Mouse (Mus musculus) hindbrain, postnatal 0 days (tissue): Measurements from ENCODE around the gene Fkbp5. TPM values are rescaled to one million over a fixed set of nuclear protein-coding genes. Genes with fewer than 3 reads are reported as not detected.

ENCODE experiments used
- ATAC-seq: fragments of 200-750 bp; cut with Nextera tagmentation; 2 replicates; pipeline ENCODE4 v1.8.0; 2017; ENCODE audit warnings: mild to moderate bottlenecking, moderate TSS enrichment, moderate library complexity
- DNase-seq: peaks from one replicate; pipeline ENCODE4 v3.0.0-alpha.2; 2015; ENCODE audit warnings: low spot score
- H3K27ac ChIP-seq: fragments of 300-500 bp; sonication (generic); 2 replicates; pipeline ENCODE4 v1.5.1; 2014; ENCODE audit warnings: mild to moderate bottlenecking
- H3K27me3 ChIP-seq: fragments of 300-500 bp; sonication (generic); 2 replicates; pipeline ENCODE4 v1.6.1; 2014; ENCODE audit warnings: low read length, mixed read lengths; ENCODE audit not compliant: insufficient read depth
- H3K36me3 ChIP-seq: fragments of 300-500 bp; sonication (generic); 2 replicates; pipeline ENCODE4 v1.6.1; 2014; ENCODE audit warnings: low read length, mixed read lengths; ENCODE audit not compliant: insufficient read depth
- H3K4me1 ChIP-seq: fragments of 300-500 bp; sonication (generic); 2 replicates; pipeline ENCODE4 v1.6.1; 2014; ENCODE audit warnings: antibody characterized with exemption, low read length, mixed read lengths; ENCODE audit not compliant: insufficient read depth
- H3K4me2 ChIP-seq: fragments of 300-500 bp; sonication (generic); 2 replicates; pipeline ENCODE4 v1.6.1; 2014; ENCODE audit warnings: low read depth, mild to moderate bottlenecking, low read length, moderate library complexity, mixed read lengths
- H3K4me3 ChIP-seq: fragments of 300-500 bp; sonication (generic); 2 replicates; pipeline ENCODE4 v1.5.1; 2014; ENCODE audit warnings: low read length
- H3K9ac ChIP-seq: fragments of 300-500 bp; sonication (generic); replicated peaks from 2 replicates; pipeline ENCODE4 v1.6.1; 2014; ENCODE audit warnings: mild to moderate bottlenecking, low read length, moderate library complexity, mixed read lengths
- H3K9me3 ChIP-seq: fragments of 300-500 bp; sonication (generic); 2 replicates; pipeline ENCODE4 v1.6.1; 2016; ENCODE audit warnings: low read length, mixed read lengths
- CTCF ChIP-seq: IDR thresholded peaks from 2 replicates; pipeline ENCODE4 v1.5.1; 2016; ENCODE audit warnings: antibody characterized with exemption, control low read depth, low read depth
- WGBS: fragments of 180-500 bp; shearing (Covaris S2); extraction: QIAGEN DNeasy Blood & Tissue Kit; methylation state at CpG from one replicate; pipeline ENCODE4 v1.1.7; 2014; 5-methylcytosine and 5-hydroxymethylcytosine counted together
- polyA plus RNA-seq: library from polyadenylated mRNA; unstranded; fragments of >200 nt; fragmentation: Nextera tagmentation; extraction: Ambion mirVana; gene quantifications from 2 replicates; pipeline ENCODE4 v1.2.1, GENCODE M21; 2015
- total RNA-seq: library from RNA; depleted of rRNA; stranded (reverse); fragments of >200 nt; gene quantifications from 2 replicates; pipeline ENCODE4 v1.2.3, GENCODE M21; 2014

The Fkbp5 gene
- total and polyA plus RNA-seq, 2 experiments from 2014 or later: 20.0 to 27.5 TPM

GRCm38 (mm10) chr17:28491035-28491770, 26.1 kb downstream of the Fkbp5 start:
- H3K4me1 ChIP-seq: no peaks in the 10 kb centered on the region
- TF ChIP-seq CTCF: no peak
- no peaks in the 10 kb centered on the region for H3K36me3 ChIP-seq
- WGBS: 65% methylated on average over 14 of the region's 14 CpGs
- DNase-seq (no peak), ATAC-seq (no peak)
- H3K27ac ChIP-seq: no peak overlapping the region
- H3K4me3 ChIP-seq: no peak overlapping the region
- H3K27me3 ChIP-seq: no peaks in the 10 kb centered on the region
- no peaks in the 10 kb centered on the region for H3K9me3 ChIP-seq
- no peak overlapping the region for H3K4me2 ChIP-seq
- H3K9ac ChIP-seq: no peak overlapping the region

- Histone ChIP-seq H3K27ac (no peak overlapping the region), H3K9ac (no peak overlapping the region), H3K27me3 (no peaks in the 10 kb centered on the region), H3K36me3 (no peaks in the 10 kb centered on the region), H3K4me3 (no peak overlapping the region), H3K9me3 (no peaks in the 10 kb centered on the region), H3K4me1 (no peaks in the 10 kb centered on the region), H3K4me2 (no peak overlapping the region)
- 63% methylated on average over 7 of the region's 7 CpGs for WGBS
- no peak for DNase-seq
- TF ChIP-seq CTCF: no peak
- no peak for ATAC-seq
Observed at GRCm38 (mm10) chr17:28488258-28489013, 28.9 kb downstream of the Fkbp5 start.

- Histone ChIP-seq H3K4me1 (no peaks in the 10 kb centered on the region), H3K27me3 (no peaks in the 10 kb centered on the region), H3K4me3 (no peak overlapping the region), H3K9ac (no peak overlapping the region), H3K4me2 (no peak overlapping the region), H3K36me3 (no peaks in the 10 kb centered on the region), H3K9me3 (no peaks in the 10 kb centered on the region), H3K27ac (no peak overlapping the region)
- ATAC-seq (no peak), DNase-seq (no peak)
- 90% methylated on average over 18 of the region's 18 CpGs for WGBS
- TF ChIP-seq CTCF: no peak
Observed at GRCm38 (mm10) chr17:28487584-28488257, 29.6 kb downstream of the Fkbp5 start.

- Histone ChIP-seq H3K4me2 (peak overlapping the region; percentile 67), H3K27me3 (no peaks in the 10 kb centered on the region), H3K9me3 (no peaks in the 10 kb centered on the region), H3K36me3 (no peaks in the 10 kb centered on the region), H3K4me1 (no peaks in the 10 kb centered on the region), H3K4me3 (no peak overlapping the region), H3K9ac (no peak overlapping the region), H3K27ac (no peak overlapping the region)
- ATAC-seq (no peak), DNase-seq (peak; percentile 21)
- peak; percentile 30; the same call in 1 of the 2 replicates for TF ChIP-seq CTCF
- WGBS: 86% methylated on average over 6 of the region's 6 CpGs
Observed at GRCm38 (mm10) chr17:28486720-28487119, 30.6 kb downstream of the Fkbp5 start.

GRCm38 (mm10) chr17:28485977-28486400, 31.3 kb downstream of the Fkbp5 start:
- Histone ChIP-seq H3K36me3 (no peaks in the 10 kb centered on the region), H3K27ac (peak overlapping the region; percentile 85), H3K4me3 (peak overlapping the region; percentile 90), H3K9ac (peak overlapping the region; percentile 82), H3K4me1 (no peaks in the 10 kb centered on the region), H3K27me3 (no peaks in the 10 kb centered on the region), H3K4me2 (peak overlapping the region; percentile 67), H3K9me3 (no peaks in the 10 kb centered on the region)
- WGBS: under 1% methylated on average over 38 of the region's 58 CpGs
- ATAC-seq (peak; percentile 99), DNase-seq (peak; percentile 98)
- TF ChIP-seq CTCF: no peak

GRCm38 (mm10) chr17:28485446-28485948, 31.8 kb downstream of the Fkbp5 start:
- H3K9me3 ChIP-seq: no peaks in the 10 kb centered on the region
- H3K9ac ChIP-seq: peak overlapping the region; percentile 82
- peak overlapping the region; percentile 90 for H3K4me3 ChIP-seq
- 2% methylated on average over 61 of the region's 77 CpGs for WGBS
- peak overlapping the region; percentile 67 for H3K4me2 ChIP-seq
- H3K27me3 ChIP-seq: no peaks in the 10 kb centered on the region
- DNase-seq (peak; percentile 67), ATAC-seq (peak; percentile 78)
- TF ChIP-seq CTCF: no peak
- H3K36me3 ChIP-seq: no peaks in the 10 kb centered on the region
- H3K27ac ChIP-seq: peak overlapping the region; percentile 85
- H3K4me1 ChIP-seq: no peaks in the 10 kb centered on the region
